Mouse (Mus musculus) G1E (cell line): ENCODE results near the gene Adprm.

Source experiments
- CTCF ChIP-seq: IDR thresholded peaks from 2 replicates; pipeline ENCODE4 v1.5.1; 2012; ENCODE audit warnings: low read depth, low read length, inconsistent platforms, mixed read lengths
- GATA1 ChIP-seq: IDR thresholded peaks from 2 replicates; pipeline ENCODE4 v1.6.1; 2012; ENCODE audit warnings: borderline replicate concordance, low read length, inconsistent platforms, mixed read lengths

DNA sequence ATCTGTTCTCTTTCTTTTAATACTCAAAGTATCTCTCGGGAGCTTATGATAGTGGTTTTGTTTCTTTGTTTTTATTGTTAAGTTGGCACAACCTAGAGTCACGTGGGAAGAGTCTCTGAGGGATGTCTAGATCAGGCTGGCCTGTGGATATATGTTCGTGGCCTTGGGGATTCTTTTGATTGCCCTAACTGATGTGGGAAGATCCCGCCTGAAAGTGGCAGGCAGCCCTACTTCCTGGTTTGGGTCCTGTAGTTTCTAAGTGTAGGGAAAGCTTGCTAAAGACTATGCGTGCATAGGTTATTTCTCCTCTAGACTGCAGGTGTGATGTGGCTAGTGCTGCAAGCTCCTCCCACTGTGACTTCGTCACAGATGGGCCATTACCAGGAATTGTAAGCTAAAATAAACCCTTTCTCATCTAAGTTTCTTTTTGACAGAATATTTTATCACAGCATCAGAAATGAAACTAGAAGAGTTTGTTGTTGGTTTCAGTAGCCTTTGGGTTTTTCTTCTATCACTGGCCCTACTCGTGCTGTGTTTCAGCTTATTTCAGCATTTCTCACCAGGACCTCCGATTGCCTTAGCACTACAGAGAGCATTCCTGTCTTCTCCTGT is 2.5 kb upstream of the Adprm start:
- TF ChIP-seq CTCF (no peak), GATA1 (no peak)
